Mouse (Mus musculus) macrophage (primary cell): Measurements from ENCODE around the gene Mctp1. TPM values are rescaled to one million over a fixed set of nuclear protein-coding genes. Genes with fewer than 3 reads are reported as not detected.

Experiments
- H3K27ac ChIP-seq: fragments of 350-480 bp; formaldehyde crosslinking; 2 replicates; pipeline ENCODE4 v1.9.0; 2021
- H3K36me3 ChIP-seq: fragments of 350-480 bp; formaldehyde crosslinking; 2 replicates; pipeline ENCODE4 v1.9.0; 2021; ENCODE audit errors: inconsistent target
- H3K4me3 ChIP-seq: fragments of 350-480 bp; formaldehyde crosslinking; 2 replicates; pipeline ENCODE4 v1.9.0; 2021; ENCODE audit errors: inconsistent target
- H3K79me2 ChIP-seq: fragments of 350-480 bp; formaldehyde crosslinking; 2 replicates; pipeline ENCODE4 v1.9.0; 2021; ENCODE audit errors: inconsistent target
- WGBS: methylation state at CpG from one replicate; pipeline ENCODE4 v1.1.7; 2026; ENCODE audit warnings: inconsistent platforms; ENCODE audit not compliant: missing documents; 5-methylcytosine and 5-hydroxymethylcytosine counted together
- polyA plus RNA-seq: library from polyadenylated mRNA; stranded (reverse); fragments of 250-400 nt; gene quantifications from 3 replicates; pipeline ENCODE4 v1.2.4, GENCODE M21; 2018; ENCODE audit warnings: inconsistent platforms

Gene Mctp1
- polyA plus RNA-seq, 1 experiment from 2014 or later: 20.2 TPM

- Histone ChIP-seq H3K79me2 (peaks cover 53% of the 10 kb centered on the region; the same call in 1 of the 2 replicates), H3K27ac (no peak overlapping the region)
- WGBS: 96% methylated on average over 2 of the region's 2 CpGs
Observed at GRCm38 (mm10) chr13:76611499-76611898, 227.2 kb downstream of the Mctp1 start.

GRCm38 (mm10) chr13:76620111-76620510 lies 235.8 kb downstream of the Mctp1 start:
- peaks cover 8% of the 10 kb centered on the region; the same call in 1 of the 2 replicates for H3K79me2 ChIP-seq
- no peak overlapping the region for H3K27ac ChIP-seq
- H3K4me3 ChIP-seq: no peak overlapping the region
- H3K36me3 ChIP-seq: no peaks in the 10 kb centered on the region

More at GRCm38 (mm10) chr13:76611499-76611898, 227.2 kb downstream of the Mctp1 start:
- no peak overlapping the region for H3K4me3 ChIP-seq
- H3K36me3 ChIP-seq: no peaks in the 10 kb centered on the region

- 10% methylated on average over 1 of the region's 1 CpGs for WGBS
- Histone ChIP-seq H3K4me3 (no peak overlapping the region), H3K27ac (peak overlapping the region; percentile 19; the same call in 1 of the 2 replicates), H3K36me3 (no peaks in the 10 kb centered on the region), H3K79me2 (peaks cover 12% of the 10 kb centered on the region; the same call in 1 of the 2 replicates)
Observed at GRCm38 (mm10) chr13:76620525-76620924, 236.2 kb downstream of the Mctp1 start.

GRCm38 (mm10) chr13:76633707-76634106 lies 249.4 kb downstream of the Mctp1 start:
- Histone ChIP-seq H3K27ac (peak overlapping the region; percentile 75), H3K79me2 (peaks cover 3% of the 10 kb centered on the region), H3K36me3 (no peaks in the 10 kb centered on the region), H3K4me3 (no peak overlapping the region)
- WGBS: 13% methylated on average over 1 of the region's 1 CpGs

GRCm38 (mm10) chr13:76638282-76638681 lies 253.9 kb downstream of the Mctp1 start:
- H3K36me3 ChIP-seq: no peaks in the 10 kb centered on the region
- H3K79me2 ChIP-seq: peaks cover 3% of the 10 kb centered on the region
- H3K4me3 ChIP-seq: no peak overlapping the region
- 21% methylated on average over 2 of the region's 2 CpGs for WGBS
- peak overlapping the region; percentile 32 for H3K27ac ChIP-seq

GRCm38 (mm10) chr13:76659523-76659922 lies 275.2 kb downstream of the Mctp1 start:
- H3K4me3 ChIP-seq: no peak overlapping the region
- H3K27ac ChIP-seq: no peak overlapping the region
- H3K36me3 ChIP-seq: no peaks in the 10 kb centered on the region
- H3K79me2 ChIP-seq: no peaks in the 10 kb centered on the region

GRCm38 (mm10) chr13:76681286-76681685 lies 297.0 kb downstream of the Mctp1 start:
- no peaks in the 10 kb centered on the region for H3K79me2 ChIP-seq
- no peaks in the 10 kb centered on the region for H3K36me3 ChIP-seq
- H3K4me3 ChIP-seq: no peak overlapping the region
- H3K27ac ChIP-seq: no peak overlapping the region

GRCm38 (mm10) chr13:76689349-76689748 lies 305.0 kb downstream of the Mctp1 start:
- Histone ChIP-seq H3K4me3 (no peak overlapping the region), H3K36me3 (no peaks in the 10 kb centered on the region), H3K79me2 (no peaks in the 10 kb centered on the region), H3K27ac (peak overlapping the region; percentile 59)
- 14% methylated on average over 2 of the region's 2 CpGs for WGBS

GRCm38 (mm10) chr13:76690143-76690542 lies 305.8 kb downstream of the Mctp1 start:
- Histone ChIP-seq H3K79me2 (no peaks in the 10 kb centered on the region), H3K36me3 (no peaks in the 10 kb centered on the region), H3K4me3 (no peak overlapping the region), H3K27ac (peak overlapping the region; percentile 59)

- no peaks in the 10 kb centered on the region for H3K79me2 ChIP-seq
- H3K27ac ChIP-seq: peak overlapping the region; percentile 59
- H3K4me3 ChIP-seq: no peak overlapping the region
- WGBS: 50% methylated on average over 1 of the region's 1 CpGs
- H3K36me3 ChIP-seq: no peaks in the 10 kb centered on the region
Observed at GRCm38 (mm10) chr13:76690697-76691096, 306.4 kb downstream of the Mctp1 start.

GRCm38 (mm10) chr13:76734013-76734412 lies 349.7 kb downstream of the Mctp1 start:
- no peak overlapping the region for H3K27ac ChIP-seq
- H3K4me3 ChIP-seq: no peak overlapping the region
- no peaks in the 10 kb centered on the region for H3K36me3 ChIP-seq
- H3K79me2 ChIP-seq: no peaks in the 10 kb centered on the region

- 50% methylated on average over 4 of the region's 4 CpGs for whole genome bisulfite sequencing
- H3K4me3 ChIP-seq: no peak overlapping the region
- H3K27ac ChIP-seq: no peak overlapping the region
Observed at GRCm38 (mm10) chr13:76750663-76751429, 366.5 kb downstream of the Mctp1 start.

GRCm38 (mm10) chr13:76759832-76760490 lies 375.6 kb downstream of the Mctp1 start:
- H3K36me3 ChIP-seq: no peaks in the 10 kb centered on the region
- no peak overlapping the region for H3K4me3 ChIP-seq
- no peaks in the 10 kb centered on the region for H3K79me2 ChIP-seq
- no peak overlapping the region for H3K27ac ChIP-seq
- 61% methylated on average over 6 of the region's 6 CpGs for WGBS

More at GRCm38 (mm10) chr13:76750663-76751429, 366.5 kb downstream of the Mctp1 start:
- Histone ChIP-seq H3K79me2 (no peaks in the 10 kb centered on the region), H3K36me3 (no peaks in the 10 kb centered on the region)

GRCm38 (mm10) chr13:76799662-76800061 lies 415.3 kb downstream of the Mctp1 start:
- 89% methylated on average over 1 of the region's 1 CpGs for WGBS
- Histone ChIP-seq H3K36me3 (no peaks in the 10 kb centered on the region), H3K4me3 (no peak overlapping the region), H3K79me2 (no peaks in the 10 kb centered on the region), H3K27ac (no peak overlapping the region)

GRCm38 (mm10) chr13:76801126-76801632 lies 416.8 kb downstream of the Mctp1 start:
- Histone ChIP-seq H3K79me2 (no peaks in the 10 kb centered on the region), H3K36me3 (no peaks in the 10 kb centered on the region), H3K27ac (no peak overlapping the region), H3K4me3 (no peak overlapping the region)
- 92% methylated on average over 6 of the region's 6 CpGs for WGBS
